Mouse (Mus musculus) stomach, embryonic 16.5 days (tissue): ENCODE measurements around the gene 2610028H24Rik. TPM values are rescaled to one million over a fixed set of nuclear protein-coding genes. Genes with fewer than 3 reads are reported as not detected.

Experiments
- ATAC-seq: fragments of 200-750 bp; cut with Nextera tagmentation; 2 replicates; pipeline ENCODE4 v1.8.0; 2017; ENCODE audit warnings: moderate number of reproducible peaks, moderate TSS enrichment; ENCODE audit not compliant: insufficient read depth, low FRiP score
- H3K27ac ChIP-seq: fragments of 300-500 bp; sonication (generic); 2 replicates; pipeline ENCODE4 v1.5.1; 2014; ENCODE audit warnings: low read length
- H3K27me3 ChIP-seq: fragments of 300-500 bp; sonication (generic); 2 replicates; pipeline ENCODE4 v1.6.1; 2014; ENCODE audit warnings: low read length, control low read depth, mixed read lengths; ENCODE audit not compliant: control insufficient read depth, insufficient read depth
- H3K36me3 ChIP-seq: fragments of 300-500 bp; sonication (generic); 2 replicates; pipeline ENCODE4 v1.6.1; 2014; ENCODE audit warnings: low read length; ENCODE audit not compliant: control insufficient read depth, insufficient read depth
- H3K4me1 ChIP-seq: fragments of 300-500 bp; sonication (generic); 2 replicates; pipeline ENCODE4 v1.6.1; 2014; ENCODE audit warnings: low read length, control low read depth, mixed read lengths; ENCODE audit not compliant: control insufficient read depth, insufficient read depth
- H3K4me2 ChIP-seq: fragments of 300-500 bp; sonication (generic); 2 replicates; pipeline ENCODE4 v1.6.1; 2014; ENCODE audit warnings: low read depth, low read length, mixed read lengths
- H3K4me3 ChIP-seq: fragments of 300-500 bp; sonication (generic); replicated peaks from 2 replicates; pipeline ENCODE4 v1.5.1; 2014; ENCODE audit warnings: mild to moderate bottlenecking, low read length
- H3K9ac ChIP-seq: fragments of 300-500 bp; sonication (generic); 2 replicates; pipeline ENCODE4 v1.6.1; 2014; ENCODE audit warnings: low read length
- H3K9me3 ChIP-seq: fragments of 300-500 bp; sonication (generic); replicated peaks from 2 replicates; pipeline ENCODE4 v1.6.1; 2016; ENCODE audit warnings: low read length, control low read depth; ENCODE audit not compliant: control insufficient read depth
- WGBS: fragments of 180-500 bp; shearing (Covaris S2); extraction: QIAGEN DNeasy Blood & Tissue Kit; methylation state at CpG from one replicate; pipeline ENCODE4 v1.1.7; 2014; 5-methylcytosine and 5-hydroxymethylcytosine counted together
- polyA plus RNA-seq: library from polyadenylated mRNA; unstranded; fragments of >200 nt; fragmentation: Nextera tagmentation; extraction: Ambion mirVana; gene quantifications from 2 replicates; pipeline ENCODE4 v1.2.1, GENCODE M21; 2015

Gene 2610028H24Rik
- polyA plus RNA-seq, 1 experiment from 2014 or later: 0.25 TPM

GRCm38 (mm10) chr10:76504271-76504943 lies 55.5 kb downstream of the 2610028H24Rik start:
- H3K36me3 ChIP-seq: peaks cover 18% of the 10 kb centered on the region
- 63% methylated on average over 11 of the region's 11 CpGs for WGBS
- no peak overlapping the region for H3K9ac ChIP-seq
- no peaks in the 10 kb centered on the region for H3K4me1 ChIP-seq
- H3K4me3 ChIP-seq: no peak overlapping the region
- no peak overlapping the region for H3K4me2 ChIP-seq
- H3K27ac ChIP-seq: 0 out of 2 replicates have a peak overlapping the region, but pooled peaks have one; percentile 13
- peak; percentile 25; the same call in 1 of the 2 replicates for ATAC-seq
- no peaks in the 10 kb centered on the region for H3K9me3 ChIP-seq
- H3K27me3 ChIP-seq: no peaks in the 10 kb centered on the region

- WGBS: 88% methylated on average over 7 of the region's 7 CpGs
- no peak for ATAC-seq
- H3K9me3 ChIP-seq: no peaks in the 10 kb centered on the region
Measured at GRCm38 (mm10) chr10:76505865-76506264, 57.0 kb downstream of the 2610028H24Rik start.

More at GRCm38 (mm10) chr10:76505865-76506264, 57.0 kb downstream of the 2610028H24Rik start:
- no peak overlapping the region for H3K27ac ChIP-seq
- H3K9ac ChIP-seq: no peak overlapping the region
- H3K36me3 ChIP-seq: peaks cover 20% of the 10 kb centered on the region
- no peaks in the 10 kb centered on the region for H3K27me3 ChIP-seq
- H3K4me1 ChIP-seq: no peaks in the 10 kb centered on the region
- no peak overlapping the region for H3K4me3 ChIP-seq
- no peak overlapping the region for H3K4me2 ChIP-seq

Other genes starting within 250 kb of the 2610028H24Rik start
- gene Prmt2, start 211.2 kb upstream of the 2610028H24Rik start, polyA plus RNA-seq: 50.4 and 55.3 TPM in 2 replicates
- 2.7 TPM in 2 replicates for gene S100b, start 195.2 kb upstream of the 2610028H24Rik start, polyA plus RNA-seq
- gene Dip2a, start 103.8 kb upstream of the 2610028H24Rik start, polyA plus RNA-seq: 10.0 and 10.2 TPM in 2 replicates
- gene AC141477.1, start 8.6 kb upstream of the 2610028H24Rik start, polyA plus RNA-seq: not detected in 2 replicates
- gene Pcnt, start 6.3 kb upstream of the 2610028H24Rik start, polyA plus RNA-seq: 10.9 and 12.4 TPM in 2 replicates
- 38.3 and 49.3 TPM in 2 replicates for gene Mcm3ap, start 19.8 kb downstream of the 2610028H24Rik start, polyA plus RNA-seq
- gene Ybey, start 20.0 kb downstream of the 2610028H24Rik start, polyA plus RNA-seq: 5.6 and 6.1 TPM in 2 replicates
- 48.6 and 49.1 TPM in 2 replicates for gene Lss, start 82.5 kb downstream of the 2610028H24Rik start, polyA plus RNA-seq
- gene Spatc1l, start 113.2 kb downstream of the 2610028H24Rik start, polyA plus RNA-seq: 0.21 TPM in 1 of 2 replicates, not detected in the other
- 1.8 and 2.4 TPM in 2 replicates for gene Ftcd, start 126.6 kb downstream of the 2610028H24Rik start, polyA plus RNA-seq
- gene Col6a2, start 174.5 kb downstream of the 2610028H24Rik start, polyA plus RNA-seq: 263 and 287 TPM in 2 replicates